Mouse (Mus musculus): Measurements from ENCODE around the gene Guca1b.
"Not testable (repeated sequence)": the region's sequence is repeated elsewhere in the genome, so short reads cannot be mapped to it uniquely, and the experiment has no call there.

Gene Guca1b

DNA sequence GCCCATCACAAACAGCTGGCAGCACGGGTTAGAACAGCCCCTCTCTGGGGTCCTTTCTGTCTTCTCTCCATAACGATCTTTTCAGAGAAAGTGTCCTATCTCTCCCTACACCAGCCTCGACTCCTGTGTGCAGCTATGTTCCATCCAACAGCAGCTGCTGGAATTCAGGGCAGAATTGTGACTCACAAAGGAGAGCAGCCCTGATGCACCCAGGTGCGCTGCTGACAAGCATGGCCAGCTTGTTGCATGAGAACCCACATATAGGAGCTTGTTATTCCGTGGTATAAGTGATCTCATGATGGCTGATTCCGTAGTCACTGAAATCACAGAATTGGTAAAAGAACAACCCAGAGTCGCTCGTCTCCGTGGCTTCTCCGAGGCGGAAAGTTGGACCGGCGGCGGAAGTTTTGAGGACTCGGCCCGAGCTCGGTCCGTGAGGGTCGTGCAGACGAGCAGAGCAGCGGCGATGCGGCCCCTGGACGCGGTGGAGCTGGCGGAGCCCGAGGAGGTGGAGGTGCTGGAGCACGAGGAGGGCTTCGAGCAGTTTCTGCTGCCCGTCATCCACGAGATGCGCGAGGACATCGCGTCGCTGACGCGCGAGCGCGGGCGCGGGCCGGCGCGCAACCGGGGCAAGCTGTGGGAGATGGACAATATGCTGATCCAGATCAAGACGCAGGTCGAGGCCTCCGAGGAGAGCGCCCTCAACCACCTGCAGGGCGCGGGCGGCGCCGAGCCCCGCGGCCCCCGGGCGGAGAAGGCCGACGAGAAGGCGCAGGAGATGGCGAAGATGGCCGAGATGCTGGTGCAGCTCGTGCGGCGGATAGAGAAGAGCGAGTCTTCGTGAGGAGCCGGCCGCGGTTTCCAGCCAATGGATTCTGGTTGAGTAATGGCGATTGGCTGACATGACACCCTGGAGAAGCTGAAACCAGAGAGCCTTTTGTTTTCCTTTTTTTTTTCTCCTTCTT lies 25.0 kb downstream of the Guca1b start:
- DNase-seq (ENCODE audit: low read depth, low spot score): not testable (repeated sequence)

DNA sequence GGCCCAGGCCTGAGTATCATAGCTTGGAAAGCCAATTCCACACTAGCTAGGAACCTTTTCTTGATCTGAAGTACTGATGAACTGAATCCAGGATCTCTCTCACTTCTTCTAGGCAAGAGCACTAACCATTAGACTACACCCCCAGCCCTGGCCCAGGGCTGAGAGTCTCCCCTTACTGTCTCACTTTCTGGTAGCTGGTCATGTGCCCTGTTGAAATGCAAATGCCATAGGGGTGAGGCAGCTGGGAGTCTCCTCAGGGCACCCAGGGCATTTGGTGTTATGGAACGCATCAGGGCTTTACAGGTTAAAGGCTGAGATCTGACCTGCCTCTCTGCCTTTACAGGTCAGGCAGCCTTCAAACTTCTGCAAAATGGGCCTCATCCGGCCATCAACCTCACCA lies 35.0 kb downstream of the Guca1b start:
- no peak for DNase-seq (ENCODE audit: low read depth, low spot score)

GRCm38 (mm10) chr17:47421566-47421965 lies 36.4 kb downstream of the Guca1b start:
- peak; percentile 34 for DNase-seq (ENCODE audit: low read depth, low spot score)

DNA sequence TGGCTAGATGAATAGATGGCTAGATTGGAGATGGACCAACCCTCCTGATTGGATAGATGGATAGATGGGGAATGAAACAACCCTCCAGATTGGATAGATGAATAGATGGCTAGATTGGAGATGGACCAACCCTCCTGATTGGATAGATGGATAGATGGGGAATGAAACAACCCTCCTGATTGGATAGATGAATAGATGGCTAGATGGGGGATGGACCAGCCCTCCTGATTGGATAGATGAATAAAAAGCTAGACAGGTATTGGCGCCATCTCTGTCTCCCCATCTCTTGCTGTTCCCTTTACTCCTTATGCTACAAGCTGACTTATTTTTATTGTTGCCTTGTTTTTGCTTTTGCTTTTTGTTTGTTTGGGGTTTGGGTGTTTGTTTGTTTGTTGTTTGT lies 37.4 kb downstream of the Guca1b start:
- peak; percentile 69 for DNase-seq (ENCODE audit: low read depth, low spot score)

GRCm38 (mm10) chr17:47424186-47424585 lies 39.0 kb downstream of the Guca1b start:
- no peak for DNase-seq (ENCODE audit: low read depth, low spot score)

GRCm38 (mm10) chr17:47427316-47427715 lies 42.1 kb downstream of the Guca1b start:
- DNase-seq (ENCODE audit: low read depth, low spot score): no peak

- no peak for DNase-seq (ENCODE audit: low read depth, low spot score)
Measured at GRCm38 (mm10) chr17:47428831-47429304, 43.7 kb downstream of the Guca1b start.

DNA sequence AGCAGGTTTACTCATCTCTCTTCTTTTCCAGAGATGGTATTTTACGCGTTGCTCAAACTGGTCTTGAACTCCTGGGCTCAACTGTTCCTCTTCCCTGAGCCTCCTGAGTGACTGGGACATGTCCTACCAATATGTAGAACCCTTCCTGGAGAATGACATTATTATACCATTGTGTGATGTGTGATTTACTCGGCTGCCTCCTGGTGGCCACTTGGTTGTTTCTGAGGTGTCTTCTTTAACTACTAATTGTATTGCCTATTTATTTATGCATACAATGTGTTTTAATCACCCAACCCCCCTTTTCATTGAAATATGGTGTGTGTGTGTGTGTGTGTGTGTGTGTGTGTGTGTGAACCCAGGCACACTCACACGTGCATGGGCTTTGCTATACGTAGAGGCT lies 45.6 kb downstream of the Guca1b start:
- DNase-seq (ENCODE audit: low read depth, low spot score): peak; percentile 44

- DNase-seq (ENCODE audit: low read depth, low spot score): peak; percentile 56
Measured at GRCm38 (mm10) chr17:47436156-47436906, 51.1 kb downstream of the Guca1b start, which contains the start of gene AI661453. AI661453 (plus strand) TSS chr17:47436615.

GRCm38 (mm10) chr17:47436907-47437547 lies 51.8 kb downstream of the Guca1b start, which contains the start of gene 1700001C19Rik:
1700001C19Rik (minus strand) TSS chr17:47437376.
- peak; percentile 48 for DNase-seq (ENCODE audit: low read depth, low spot score)

- no peak for DNase-seq (ENCODE audit: low read depth, low spot score)
Measured at GRCm38 (mm10) chr17:47438611-47439010, 53.4 kb downstream of the Guca1b start.

DNA sequence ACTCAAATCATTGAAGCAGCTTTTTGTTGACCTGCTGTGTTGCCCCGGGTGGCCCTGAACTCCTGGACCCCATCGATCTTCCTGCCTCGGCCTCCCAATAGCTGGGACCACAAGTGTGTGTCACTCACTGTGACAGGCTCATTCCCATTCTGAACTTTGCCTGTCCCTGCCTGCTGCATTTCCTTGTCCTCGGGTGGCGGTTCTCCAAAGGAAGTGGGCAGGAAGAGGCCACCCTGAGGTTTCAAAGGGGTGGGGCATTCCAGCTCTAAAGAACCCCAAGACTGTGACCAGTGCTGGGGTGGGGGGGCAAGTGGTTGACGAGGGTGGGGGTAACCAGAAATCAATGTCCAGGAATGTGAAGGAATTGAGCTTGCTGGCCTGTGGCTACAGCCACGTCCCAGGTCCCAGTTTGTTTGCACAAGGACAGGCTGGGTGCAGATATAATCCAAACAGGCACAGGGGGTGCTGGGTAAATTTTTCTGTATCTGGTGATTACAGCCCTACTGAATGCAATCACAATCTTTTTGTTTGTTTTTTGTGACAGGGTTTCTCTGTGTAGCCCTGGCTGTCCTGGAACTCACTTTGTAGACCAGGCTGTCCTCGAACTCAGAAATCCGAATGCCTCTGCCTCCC lies 54.3 kb downstream of the Guca1b start:
- DNase-seq (ENCODE audit: low read depth, low spot score): no peak

- peak; percentile 93 for DNase-seq (ENCODE audit: low read depth, low spot score)
Measured at GRCm38 (mm10) chr17:47440359-47440890, 55.2 kb downstream of the Guca1b start.

DNA sequence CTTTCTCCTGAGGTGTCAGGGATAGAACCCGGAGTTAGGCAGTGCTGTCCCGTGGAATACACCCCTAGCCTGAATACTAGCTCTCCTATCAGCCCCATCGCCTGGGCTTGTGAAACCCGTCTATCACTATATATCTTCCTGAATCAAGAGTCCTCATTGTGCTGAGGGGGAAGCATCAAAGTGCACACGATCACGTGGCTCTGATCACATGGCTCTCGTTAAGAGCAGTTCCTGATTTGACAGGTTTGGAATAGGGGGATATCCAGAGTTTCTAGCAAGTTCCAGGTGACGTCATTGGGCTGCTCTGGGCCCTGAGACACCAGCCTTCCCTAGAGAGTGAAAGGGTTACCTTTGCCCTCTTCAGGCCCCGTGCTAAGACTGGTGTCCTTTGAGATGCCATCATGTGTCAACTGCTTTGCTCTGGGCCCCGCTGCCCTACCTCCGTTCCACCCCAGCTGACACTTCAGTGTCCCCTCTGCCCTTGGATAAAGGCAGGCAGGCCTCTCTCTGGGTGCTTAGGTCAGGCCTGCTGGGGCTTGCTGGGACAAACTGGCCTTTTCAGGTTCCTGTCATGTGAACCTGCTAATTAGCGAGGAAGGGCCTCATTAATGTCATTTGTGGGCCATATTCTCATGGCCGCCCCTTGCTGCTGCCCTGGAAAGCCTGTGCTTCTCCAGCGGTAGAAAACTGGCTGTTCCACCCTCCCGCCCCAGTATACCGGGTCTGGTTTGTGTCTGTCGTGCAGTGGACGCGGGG lies 56.3 kb downstream of the Guca1b start:
- no peak for DNase-seq (ENCODE audit: low read depth, low spot score)

DNA sequence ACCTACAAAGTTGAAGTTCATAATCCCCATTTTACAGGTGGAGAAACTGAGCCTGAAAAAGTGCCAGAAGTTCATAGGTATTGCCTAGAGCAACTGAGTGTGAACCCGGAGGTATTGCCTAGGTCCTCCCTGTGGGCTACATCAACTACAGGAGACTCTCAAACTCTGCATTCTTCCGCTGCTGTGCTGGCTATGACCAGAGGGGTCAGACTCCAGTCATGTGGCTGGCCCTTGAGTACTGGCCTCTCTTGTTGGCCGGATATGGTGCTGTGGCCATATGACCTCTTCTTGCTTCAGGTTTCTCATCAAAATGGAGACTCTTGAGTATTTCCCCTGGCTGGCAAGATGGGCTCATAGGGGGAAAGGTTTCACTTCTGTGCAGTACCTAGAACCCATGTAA lies 57.1 kb downstream of the Guca1b start:
- DNase-seq (ENCODE audit: low read depth, low spot score): no peak
